Mouse (Mus musculus) embryo, embryonic 9.5 days (tissue): ENCODE data around the gene Fbxw8.
A peak's percentile ranks its signal among the peaks of the same experiment; 100 is the strongest.

Experiments
- DNase-seq: peaks from one replicate; pipeline ENCODE4 v3.0.0-alpha.2; 2017; ENCODE audit errors: extremely low spot score

Gene Fbxw8

DNA sequence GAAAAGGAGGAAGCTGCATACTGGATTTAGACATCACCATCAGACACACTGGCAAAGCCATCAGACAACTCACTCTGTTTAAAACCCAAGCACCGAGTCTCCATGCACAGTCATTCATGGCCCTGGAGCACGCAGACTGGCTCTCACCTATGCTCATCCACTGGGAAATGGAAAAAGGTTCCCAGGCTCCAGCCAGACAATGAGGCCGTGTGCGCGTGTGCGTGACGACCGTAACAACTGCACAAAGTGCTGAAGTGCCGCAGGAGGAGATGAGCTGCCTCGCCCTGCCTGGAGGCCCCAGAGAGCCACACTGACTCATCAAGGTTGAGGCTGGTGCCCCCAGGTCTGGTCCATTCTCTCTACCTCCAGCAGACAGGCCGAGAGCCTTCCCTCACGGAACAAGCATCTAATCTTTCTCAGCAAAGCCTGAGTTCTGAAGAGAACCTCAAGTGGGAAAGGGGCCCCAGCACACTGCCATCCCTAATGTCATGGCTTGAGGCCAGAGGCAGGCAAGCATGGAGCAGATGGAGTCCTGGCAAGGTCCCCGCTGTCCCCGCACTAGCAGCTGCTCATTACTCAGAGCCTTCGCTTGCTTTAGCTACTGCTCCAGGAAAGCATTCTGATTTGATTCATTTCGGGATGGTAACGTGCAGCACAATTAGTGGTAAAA lies 47.0 kb downstream of the Fbxw8 start:
- DNase-seq = no peak

- DNase-seq = no peak
These were observed 48.6 kb downstream of the Fbxw8 start for GRCm38 (mm10) chr5:118106667-118107066.

- DNase-seq = no peak
These were observed 49.7 kb downstream of the Fbxw8 start for GRCm38 (mm10) chr5:118105536-118105935.

- no peak for DNase-seq
These were observed 55.3 kb downstream of the Fbxw8 start for GRCm38 (mm10) chr5:118099870-118100478.

GRCm38 (mm10) chr5:118099069-118099869 lies 56.0 kb downstream of the Fbxw8 start:
- peak; percentile 14 for DNase-seq

- DNase-seq = no peak
These were observed 58.9 kb downstream of the Fbxw8 start for GRCm38 (mm10) chr5:118096317-118096716.

- no peak for DNase-seq
These were observed 59.4 kb downstream of the Fbxw8 start for GRCm38 (mm10) chr5:118095849-118096248.

GRCm38 (mm10) chr5:118095433-118095832 lies 59.8 kb downstream of the Fbxw8 start:
- DNase-seq = no peak

GRCm38 (mm10) chr5:118093321-118094035 lies 61.8 kb downstream of the Fbxw8 start:
- no peak for DNase-seq

DNA sequence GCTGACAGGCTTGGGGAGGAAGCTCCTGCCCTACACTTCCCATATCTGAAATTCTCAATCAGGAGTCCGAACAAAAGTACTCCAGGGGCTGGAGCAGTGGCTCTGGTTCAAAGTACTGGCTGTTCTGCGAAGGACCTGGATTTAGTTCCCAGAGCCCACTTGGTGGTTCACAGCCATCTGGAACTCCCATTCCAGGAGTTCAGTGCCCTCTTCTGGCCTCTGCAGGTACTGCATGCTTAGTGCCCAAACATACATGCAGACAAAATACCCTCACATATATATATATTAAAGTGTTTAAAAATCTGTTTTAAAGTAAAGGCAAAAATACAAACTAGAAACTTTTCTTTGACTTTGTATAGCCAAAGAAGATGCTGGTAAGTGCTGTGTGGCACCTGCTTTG lies 64.4 kb downstream of the Fbxw8 start:
- DNase-seq = no peak

DNA sequence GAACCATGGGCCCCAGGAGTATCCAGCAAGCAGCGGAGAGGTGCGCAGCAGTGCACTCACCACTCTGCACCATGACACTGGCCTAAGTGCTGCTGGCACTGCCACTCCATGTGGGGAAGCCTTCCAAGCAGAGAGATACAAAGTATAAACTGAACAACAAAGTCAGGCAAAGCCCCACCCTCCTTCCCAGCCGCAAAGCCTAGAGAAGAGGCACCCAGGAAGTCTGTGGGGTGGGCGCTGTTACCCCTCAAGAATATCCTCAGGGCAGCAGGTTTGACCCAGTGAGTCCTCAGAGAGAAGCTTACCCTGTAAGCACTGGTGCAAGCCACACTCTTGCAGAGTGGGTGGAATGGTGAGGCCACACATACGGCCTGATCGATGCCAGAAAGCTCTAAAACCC lies 65.2 kb downstream of the Fbxw8 start:
- no peak for DNase-seq

DNA sequence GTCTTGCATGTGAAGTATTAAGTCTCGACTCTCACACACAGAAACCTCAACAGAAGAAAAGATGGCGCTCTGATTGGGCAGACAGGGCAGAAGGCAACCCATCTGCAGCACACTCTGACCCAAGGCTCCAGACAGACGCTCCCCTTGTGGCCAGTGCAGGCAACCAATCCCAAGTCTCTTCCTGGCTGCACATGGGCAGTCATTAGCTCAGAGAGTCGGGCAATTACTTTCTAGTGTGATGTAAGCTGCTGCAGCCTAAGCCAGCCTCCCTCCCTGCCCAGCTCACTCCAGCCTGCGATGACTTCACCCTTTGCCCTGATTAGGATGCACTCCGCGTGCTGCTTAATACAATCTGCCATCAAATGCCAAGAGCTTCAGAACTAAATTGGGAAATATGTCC lies 66.2 kb downstream of the Fbxw8 start:
- no peak for DNase-seq

DNA sequence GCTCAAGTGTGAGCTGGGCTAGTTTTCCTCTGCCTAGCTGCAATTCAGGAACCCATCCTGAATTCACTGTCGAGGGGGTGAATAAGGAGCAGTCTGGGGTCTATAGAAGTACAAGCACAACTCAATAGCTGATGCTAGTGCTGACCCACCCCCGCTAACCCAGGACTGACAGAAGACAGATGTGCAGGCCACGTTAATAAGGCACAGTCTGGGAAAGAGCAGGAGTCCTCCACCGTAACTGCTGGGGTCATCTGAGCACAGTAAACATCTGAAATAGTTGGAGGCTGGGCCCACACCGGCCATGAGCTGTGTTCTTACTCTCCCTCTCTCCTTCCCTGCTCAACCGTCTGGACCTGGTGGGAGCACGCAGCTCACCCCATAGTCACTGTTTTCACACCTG lies 68.3 kb downstream of the Fbxw8 start:
- DNase-seq = no peak

DNA sequence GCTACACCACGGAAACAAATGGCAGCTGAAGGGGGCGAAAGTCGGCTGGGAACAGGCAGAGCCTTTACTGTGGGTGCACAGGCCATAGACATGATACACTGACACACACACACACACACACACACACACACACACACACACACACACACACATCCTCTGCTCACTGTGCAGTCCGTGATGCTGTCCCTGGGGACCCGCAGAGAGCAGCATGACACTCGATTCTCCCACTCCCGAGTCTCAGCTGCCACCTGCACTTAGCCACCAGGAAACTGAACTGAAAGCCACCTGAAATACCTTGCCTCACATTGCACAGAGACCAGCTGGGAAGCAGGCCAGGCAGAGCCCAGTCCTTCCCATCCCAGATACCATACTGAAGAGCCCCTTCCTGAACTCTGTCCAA lies 70.0 kb downstream of the Fbxw8 start:
- no peak for DNase-seq

GRCm38 (mm10) chr5:118084171-118084727 lies 71.0 kb downstream of the Fbxw8 start:
- DNase-seq = no peak

GRCm38 (mm10) chr5:118083060-118083638 lies 72.1 kb downstream of the Fbxw8 start:
- DNase-seq = no peak

DNA sequence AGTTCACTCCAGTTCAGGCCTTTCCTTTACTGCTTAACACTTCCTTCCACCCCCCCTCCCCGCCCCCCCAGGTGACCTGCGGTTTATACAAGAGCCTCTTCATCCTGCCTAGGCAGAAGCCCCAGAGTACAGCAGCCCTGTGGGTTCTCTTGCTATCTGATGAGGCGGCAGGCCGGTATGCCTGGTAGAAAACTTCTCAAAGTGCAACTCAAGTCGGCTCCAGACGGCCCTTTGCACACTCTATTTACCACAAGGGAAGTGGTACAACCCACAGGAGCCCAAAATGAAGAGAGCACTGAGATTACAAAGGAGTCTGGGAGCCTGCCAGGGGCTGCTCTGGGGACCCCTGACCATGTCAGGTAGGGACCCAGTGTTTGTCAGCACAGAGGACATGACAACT lies 73.3 kb downstream of the Fbxw8 start:
- DNase-seq = no peak

GRCm38 (mm10) chr5:118081374-118081949 lies 73.8 kb downstream of the Fbxw8 start:
- no peak for DNase-seq

- DNase-seq = no peak
These were observed 75.4 kb downstream of the Fbxw8 start for GRCm38 (mm10) chr5:118079839-118080250.

DNA sequence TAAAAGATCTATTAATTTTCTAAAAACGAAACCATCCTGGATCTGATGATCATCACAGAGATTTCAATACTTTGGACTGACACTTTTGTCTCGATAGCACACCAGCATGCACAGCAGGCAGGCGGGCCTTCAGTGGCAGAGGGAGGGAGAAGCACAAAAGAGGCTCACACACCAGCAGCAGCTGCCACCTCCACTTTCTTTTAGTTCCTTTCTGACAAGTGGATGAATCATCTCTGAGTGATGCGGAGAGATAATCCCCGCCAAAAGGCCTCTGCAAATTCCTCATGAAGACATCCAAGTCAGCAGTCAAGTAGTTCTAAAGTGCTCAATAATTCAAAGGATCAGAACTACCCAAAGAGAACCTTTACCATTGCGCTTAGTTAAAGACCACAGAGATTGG lies 75.9 kb downstream of the Fbxw8 start:
- DNase-seq = no peak

DNA sequence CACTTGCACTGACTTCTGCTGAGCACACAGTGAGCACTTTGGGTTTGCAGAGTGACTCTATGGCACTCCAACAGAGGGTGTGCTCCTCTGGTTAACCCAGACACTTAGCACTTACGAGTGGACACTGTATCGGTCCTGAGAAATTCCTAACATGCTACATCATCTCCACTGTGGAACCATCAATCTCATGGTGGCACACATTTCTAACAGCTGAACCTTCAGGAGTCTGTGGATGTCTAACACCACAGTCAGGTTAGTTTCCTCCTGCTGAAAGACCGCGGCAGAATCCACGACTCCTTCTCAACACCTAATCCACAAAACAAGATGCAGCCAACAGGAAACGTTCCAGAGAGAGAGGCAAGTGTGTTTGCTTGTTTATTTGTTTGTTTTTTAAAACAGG lies 76.7 kb downstream of the Fbxw8 start:
- DNase-seq = no peak
